Mouse (Mus musculus) mature B cell (primary cell): ENCODE data around the gene Cabp2.
"Not testable (repeated sequence)": the region's sequence is repeated elsewhere in the genome, so short reads cannot be mapped to it uniquely, and the experiment has no call there.

Experiments used
- in situ Hi-C: fragments of 300-500 bp; cut with MboI; formaldehyde crosslinking; loops from 2 replicates; pipeline ENCODE4 v1.14.3; 2019

Gene Cabp2

GRCm38 (mm10) chr19:4055947-4056693, 25.3 kb upstream of the Cabp2 start:
- in situ Hi-C loops, result no loop called here

GRCm38 (mm10) chr19:4056727-4057126, 24.7 kb upstream of the Cabp2 start:
- in situ Hi-C loops, result no loop called here

- in situ Hi-C loops, result no loop called here
These were observed 24.0 kb upstream of the Cabp2 start for GRCm38 (mm10) chr19:4057389-4057788.

GRCm38 (mm10) chr19:4057962-4058361, 23.4 kb upstream of the Cabp2 start:
- in situ Hi-C loops, result no loop called here

- in situ Hi-C loops, result no loop called here
These were observed 22.8 kb upstream of the Cabp2 start for GRCm38 (mm10) chr19:4058581-4058980.

- in situ Hi-C loops, result no loop called here
These were observed 22.2 kb upstream of the Cabp2 start, which contains the start of gene Gstp3 for GRCm38 (mm10) chr19:4059069-4059740. Gene Gstp3 (minus strand): TSS chr19:4059569.

GRCm38 (mm10) chr19:4060044-4060898, 21.1 kb upstream of the Cabp2 start:
- in situ Hi-C loops, result not testable (repeated sequence)

- in situ Hi-C loops, result no loop called here
These were observed 20.4 kb upstream of the Cabp2 start for GRCm38 (mm10) chr19:4060899-4061465.

GRCm38 (mm10) chr19:4063357-4063756, 18.0 kb upstream of the Cabp2 start:
- in situ Hi-C loops, result not testable (repeated sequence)

GRCm38 (mm10) chr19:4064501-4064900, 16.9 kb upstream of the Cabp2 start:
- in situ Hi-C loops, result not testable (repeated sequence)

- in situ Hi-C loops, result no loop called here
These were observed 15.1 kb upstream of the Cabp2 start for GRCm38 (mm10) chr19:4066280-4066679.

- in situ Hi-C loops, result no loop called here
These were observed 14.5 kb upstream of the Cabp2 start for GRCm38 (mm10) chr19:4066877-4067276.

- in situ Hi-C loops, result not testable (repeated sequence)
These were observed 13.1 kb upstream of the Cabp2 start for GRCm38 (mm10) chr19:4068242-4068641.

GRCm38 (mm10) chr19:4068717-4069410, 12.5 kb upstream of the Cabp2 start:
- in situ Hi-C loops, result no loop called here

- in situ Hi-C loops, result no loop called here
These were observed 11.1 kb upstream of the Cabp2 start for GRCm38 (mm10) chr19:4070311-4070710.

- in situ Hi-C loops, result no loop called here
These were observed 10.6 kb upstream of the Cabp2 start for GRCm38 (mm10) chr19:4070756-4071155.

GRCm38 (mm10) chr19:4071406-4071805, 10.0 kb upstream of the Cabp2 start:
- in situ Hi-C loops, result no loop called here

GRCm38 (mm10) chr19:4072706-4073424, 8.5 kb upstream of the Cabp2 start:
- in situ Hi-C loops, result no loop called here

GRCm38 (mm10) chr19:4075531-4075930, 5.8 kb upstream of the Cabp2 start:
- in situ Hi-C loops, result no loop called here

GRCm38 (mm10) chr19:4079594-4079993, 1.8 kb upstream of the Cabp2 start:
- in situ Hi-C loops, result no loop called here

GRCm38 (mm10) chr19:4080511-4081009, 818 bp upstream of the Cabp2 start:
- in situ Hi-C loops, result no loop called here
